Comparison of ENCODE assay signal across 9 mouse cellular contexts in genomic region chr3:25903140-25903809, GRCm38 (mm10).
A peak's percentile ranks its signal among the peaks of the same experiment; 100 is the strongest.
DNase-seq lines count a peak whose midpoint lies in the region; ATAC-seq lines count a peak whose summit lies in the region.
"Had no signal": no experiment of that assay in that cellular context is flagged by ENCODE, and none has a peak within 500 bp of the region (broad histone marks: within the 10 kb centered on the region; RNA-seq: fewer than 3 reads in every experiment).

No protein-coding gene starts in this region.

- peak; percentile 2 for DNase-seq in adrenal gland, postnatal 25 days
- DNase-seq in adrenal gland, adult 18-20 months (ENCODE audit: low spot score in 2 of 2), result no peak
- DNase-seq in cerebellum, postnatal 10 days, result peak; percentile 93 to 95
- DNase-seq in layer of hippocampus, adult 9-10 months (ENCODE audit: low spot score), result peak; percentile 65
- peak; percentile 92 for DNase-seq in right cerebral cortex, adult 18-20 months
- DNase-seq in T-cell, adult 2 months (ENCODE audit: low spot score), result no peak
- DNase-seq in kidney, adult 11 months, result no peak

- no peak for ATAC-seq in CD4-positive, CD25-positive, alpha-beta regulatory T cell, adult 4 months
- ATAC-seq: Patski had no signal

Comparison
In these comparisons a context has a peak if more than half of its experiments do, and no peak if none do; other contexts are left out.
1. DNase-seq: peak in adrenal gland, postnatal 25 days (single experiment), cerebellum, postnatal 10 days (2 of 2), layer of hippocampus, adult 9-10 months (single experiment) and right cerebral cortex, adult 18-20 months (single experiment); none in adrenal gland, adult 18-20 months (0 of 2), T-cell, adult 2 months (single experiment) and kidney, adult 11 months (single experiment).